Mouse (Mus musculus) neutrophil, adult 5-6 weeks (primary cell): ENCODE data around the gene Actr6. TPM values are rescaled to one million over a fixed set of nuclear protein-coding genes. Genes with fewer than 3 reads are reported as not detected.
"Not testable (repeated sequence)": the region's sequence is repeated elsewhere in the genome, so short reads cannot be mapped to it uniquely, and the experiment has no call there.

Source experiments
- ATAC-seq: fragments of 151-379, 151-347 bp; 2 replicates; pipeline ENCODE4 v1.8.0; 2017; ENCODE audit warnings: mild to moderate bottlenecking, moderate TSS enrichment; ENCODE audit not compliant: insufficient number of reproducible peaks, poor library complexity, low FRiP score, severe bottlenecking; ENCODE audit errors: extremely low read depth
- total RNA-seq: library from RNA; stranded (forward); fragments of 200-1000 nt; gene quantifications from 2 replicates; pipeline ENCODE4 v1.2.3, GENCODE M21; 2017

The Actr6 gene
- total RNA-seq, 1 experiment from 2014 or later: 15.4 TPM

DNA sequence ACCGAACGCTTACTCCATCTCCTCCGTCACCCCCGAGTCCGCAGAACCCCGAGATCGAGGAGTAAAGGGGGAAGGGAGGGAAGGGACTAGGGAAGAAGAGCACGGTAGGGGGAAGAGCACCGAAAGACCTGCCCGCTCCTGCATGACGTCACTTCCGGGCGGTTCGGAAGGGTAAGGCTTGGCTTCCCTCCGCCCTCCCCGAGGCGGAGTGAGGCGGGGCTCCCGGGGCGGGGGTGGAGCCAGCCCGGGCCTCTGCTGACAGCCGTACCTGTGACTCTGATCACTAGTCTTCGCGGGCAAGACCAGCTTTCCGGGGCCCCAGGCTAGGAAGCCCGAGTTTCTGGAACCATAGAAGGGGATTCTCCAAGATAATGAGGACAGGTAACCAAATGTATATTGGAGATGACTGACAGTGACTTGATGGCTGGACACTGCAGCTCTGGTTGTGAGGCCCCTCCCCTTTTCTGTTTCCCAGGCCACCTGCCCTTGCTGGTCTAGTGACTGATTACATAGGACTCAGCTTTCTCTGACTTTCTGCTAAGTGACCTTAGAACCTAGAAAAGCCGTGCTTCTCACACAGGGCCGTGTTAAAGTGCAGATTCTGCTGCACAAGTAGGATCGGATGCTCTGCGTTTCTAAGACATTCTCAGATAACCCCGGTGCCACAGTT is 45.8 kb downstream of the Actr6 start, which contains the start of gene Scyl2:
TSS of gene Scyl2 (minus strand) at position 147 of the 670 bp plus-strand sequence.
- ATAC-seq: peak; percentile 97

GRCm38 (mm10) chr10:89685391-89686138 is 46.5 kb downstream of the Actr6 start:
- ATAC-seq: no peak

GRCm38 (mm10) chr10:89682961-89683360 is 49.1 kb downstream of the Actr6 start:
- ATAC-seq: no peak

- ATAC-seq: no peak
Measured at GRCm38 (mm10) chr10:89682157-89682556, 49.9 kb downstream of the Actr6 start.

DNA sequence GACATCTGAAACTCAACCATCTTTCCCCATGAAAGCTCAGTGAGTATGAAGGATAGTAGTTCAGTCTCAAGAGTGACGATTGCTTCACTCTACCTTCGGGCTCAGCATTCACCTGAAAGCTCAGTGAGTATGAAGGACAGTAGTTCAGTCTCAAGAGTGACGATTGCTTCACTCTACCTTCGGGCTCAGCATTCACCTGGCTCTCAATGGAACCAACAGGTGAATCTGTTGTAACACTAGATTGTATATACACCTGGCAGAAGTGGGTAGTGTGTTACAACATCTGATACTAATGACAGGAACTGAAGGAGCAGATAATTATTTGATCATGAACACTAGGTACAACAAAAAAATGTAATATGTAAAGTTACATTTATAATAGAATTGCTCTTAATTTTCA is 50.4 kb downstream of the Actr6 start:
- ATAC-seq: no peak

DNA sequence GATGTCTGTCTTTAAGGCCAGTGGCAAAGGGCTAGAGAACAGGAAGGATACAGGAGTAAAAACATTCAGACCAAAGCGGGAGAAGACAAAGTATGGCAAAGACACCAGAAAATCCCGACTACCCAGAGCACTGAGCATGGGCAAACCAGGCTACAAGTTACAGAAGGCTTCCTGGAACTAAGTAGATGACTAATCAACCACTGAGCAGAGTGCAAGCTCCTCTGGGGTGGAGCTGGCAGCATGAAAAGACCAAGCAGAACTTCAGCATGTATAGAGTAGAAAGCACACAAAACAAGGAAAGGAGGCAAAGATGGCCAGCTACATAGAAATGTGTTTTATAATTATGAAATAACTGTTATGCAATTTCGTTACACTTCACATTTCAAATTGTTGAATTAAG is 51.6 kb downstream of the Actr6 start:
- ATAC-seq: 0 out of 2 replicates have a peak, but pooled peaks have one; percentile 16

GRCm38 (mm10) chr10:89679448-89679847 is 52.6 kb downstream of the Actr6 start:
- no peak for ATAC-seq

DNA sequence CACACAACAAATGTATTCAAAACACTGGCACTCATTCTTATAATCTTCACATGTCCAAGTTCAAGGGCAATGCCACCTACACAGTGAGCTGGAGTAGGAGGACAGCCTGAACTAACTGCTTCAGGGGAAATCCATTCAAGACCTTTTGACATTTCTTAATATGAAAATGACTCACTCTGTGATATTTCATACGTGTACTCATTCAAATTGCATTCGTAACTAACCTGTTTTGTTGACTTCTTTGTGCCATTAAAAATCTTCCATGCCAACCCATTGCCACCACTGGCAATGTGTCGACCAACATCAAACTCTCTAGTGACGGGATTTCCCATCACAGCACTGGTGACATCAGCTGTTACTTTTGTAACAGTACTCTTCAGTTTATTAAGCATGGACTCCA is 54.0 kb downstream of the Actr6 start:
- ATAC-seq: no peak

GRCm38 (mm10) chr10:89676609-89677008 is 55.5 kb downstream of the Actr6 start:
- no peak for ATAC-seq

GRCm38 (mm10) chr10:89670371-89670770 is 61.7 kb downstream of the Actr6 start:
- ATAC-seq: not testable (repeated sequence)

DNA sequence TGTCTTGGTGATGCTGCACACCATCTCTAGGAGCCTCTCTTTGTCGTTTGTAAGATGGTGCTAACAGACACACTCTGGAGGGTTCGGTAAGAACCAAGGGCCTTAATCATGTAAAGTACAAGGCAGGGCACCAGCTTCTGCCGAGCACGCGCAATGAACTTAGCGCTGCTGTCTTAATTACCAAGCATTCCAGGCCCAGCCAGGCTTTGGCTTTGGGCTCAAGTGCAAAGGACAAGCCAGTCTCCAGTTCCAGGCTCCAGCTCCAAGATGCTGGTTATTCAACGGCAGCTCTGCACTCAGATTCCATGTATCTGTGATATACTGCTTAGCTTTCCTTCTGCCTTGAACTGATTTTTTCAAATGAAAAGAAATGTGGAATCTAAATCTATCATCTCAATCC is 64.5 kb downstream of the Actr6 start:
- no peak for ATAC-seq

GRCm38 (mm10) chr10:89665679-89666078 is 66.4 kb downstream of the Actr6 start:
- ATAC-seq: no peak

DNA sequence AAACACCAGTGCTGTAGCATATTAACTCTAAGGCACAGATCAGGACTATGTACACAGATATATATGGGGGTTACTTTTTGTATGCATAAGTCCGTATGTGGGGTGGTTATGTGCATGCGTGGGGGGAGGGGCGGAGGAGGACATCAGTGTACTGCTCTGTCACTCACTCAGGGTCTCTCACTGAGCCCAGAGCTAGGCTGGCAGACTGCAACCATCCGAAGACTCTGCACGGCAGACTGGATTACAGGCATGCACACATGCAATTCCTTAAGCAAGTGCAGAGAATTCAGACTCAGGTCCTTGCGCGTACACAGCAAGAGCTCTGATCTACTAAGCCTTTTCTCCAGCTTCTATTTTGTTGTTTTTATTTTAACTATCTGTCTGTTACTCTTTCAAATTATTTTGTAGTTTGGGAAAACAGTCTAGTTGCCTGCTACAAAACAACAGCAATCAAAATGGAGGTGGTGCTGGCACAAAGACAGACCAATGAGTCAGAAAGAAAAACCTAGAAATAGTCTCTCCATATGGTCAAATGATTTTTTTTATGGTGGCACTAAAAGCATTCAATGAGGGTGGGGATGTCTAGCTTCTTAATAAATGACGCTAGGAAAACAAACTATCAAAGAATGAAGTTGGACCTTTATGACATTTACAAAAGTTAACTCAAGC is 67.0 kb downstream of the Actr6 start:
- ATAC-seq: no peak

Other genes with a start within 250 kb of the Actr6 start
- gene Nr1h4, start 198.7 kb downstream of the Actr6 start, total RNA-seq: not detected in 2 replicates
- gene Slc17a8, start 111.0 kb downstream of the Actr6 start, total RNA-seq: 0.12 and 0.37 TPM in 2 replicates
- gene Scyl2, start 46.0 kb downstream of the Actr6 start, total RNA-seq: 57.4 and 61.5 TPM in 2 replicates
- gene Uhrf1bp1l, start 12.7 kb upstream of the Actr6 start, total RNA-seq: 57.1 and 59.6 TPM in 2 replicates
- 0.23 and 1.4 TPM in 2 replicates for gene Anks1b, start 141.2 kb upstream of the Actr6 start, total RNA-seq